In the genomic region with DNA sequence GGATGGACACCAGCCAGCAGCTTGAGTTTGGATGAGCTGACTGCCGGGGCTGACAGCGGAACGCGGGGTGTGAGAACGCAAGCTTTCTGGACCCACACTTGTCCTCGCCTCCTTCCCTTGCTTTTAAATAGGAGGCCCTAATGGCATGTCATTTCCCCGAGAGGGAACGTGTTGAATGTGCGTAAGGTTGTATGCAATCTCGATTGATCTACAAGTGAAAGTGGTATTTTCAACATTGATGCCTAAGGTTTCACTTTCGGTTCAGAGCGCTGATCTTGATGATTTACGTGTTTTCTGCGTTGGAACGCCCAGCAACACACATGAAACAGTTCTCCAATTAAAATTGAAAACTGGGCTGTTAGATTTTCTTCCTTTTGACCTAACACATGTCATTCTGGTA, we compare ENCODE assay signal across 8 mouse cellular contexts. TPM values are rescaled to one million over a fixed set of nuclear protein-coding genes. Genes with fewer than 3 reads are reported as not detected.
A peak's percentile ranks its signal among the peaks of the same experiment; 100 is the strongest.
DNase-seq lines count a peak whose midpoint lies in the region; ATAC-seq and TF ChIP-seq lines count a peak whose summit lies in the region.

No protein-coding gene starts in this region.

- no peaks in the 10 kb centered on the region for H3K9me3 ChIP-seq in ES-Bruce4 (replicated peaks; ENCODE audit: control insufficient read depth, insufficient read depth, low read length, poor library complexity, severe bottlenecking)
- no peaks in the 10 kb centered on the region for H3K9me3 ChIP-seq in intestine, embryonic 16.5 days (ENCODE audit: control insufficient read depth, low read length)

- peak overlapping the region; percentile 94 for H3K9ac ChIP-seq in ES-Bruce4 (ENCODE audit: low read depth, poor library complexity, severe bottlenecking)
- peak overlapping the region; percentile 77 for H3K9ac ChIP-seq in intestine, embryonic 16.5 days (ENCODE audit: low read depth, low read length)

- no peaks in the 10 kb centered on the region for H3K36me3 ChIP-seq in kidney, adult 2 months (ENCODE audit: control insufficient read depth, insufficient read depth, low read length)
- H3K36me3 ChIP-seq in ES-Bruce4 (ENCODE audit: control insufficient read depth, insufficient read depth, low read length, poor library complexity, severe bottlenecking), result peaks cover 12% of the 10 kb centered on the region
- H3K36me3 ChIP-seq in intestine, embryonic 16.5 days (ENCODE audit: control insufficient read depth, insufficient read depth, low read length), result peaks cover 6% of the 10 kb centered on the region; the same call in 1 of the 2 replicates

- TF ChIP-seq EP300 in ES-Bruce4 (IDR thresholded peaks at IDR 0.05; ENCODE audit: insufficient read depth, low read depth, low read length), result no peak

- H3K4me1 ChIP-seq in kidney, adult 2 months (ENCODE audit: control insufficient read depth, insufficient read depth, low read length), result peaks cover 5% of the 10 kb centered on the region; the same call in 1 of the 2 replicates
- no peaks in the 10 kb centered on the region for H3K4me1 ChIP-seq in ES-Bruce4 (ENCODE audit: control insufficient read depth, insufficient read depth, low read length)
- peaks cover 8% of the 10 kb centered on the region; the same call in 1 of the 2 replicates for H3K4me1 ChIP-seq in embryonic fibroblast, embryonic 13.5 days (ENCODE audit: control insufficient read depth, insufficient read depth, low read length)
- H3K4me1 ChIP-seq in intestine, embryonic 16.5 days (ENCODE audit: control insufficient read depth, insufficient read depth, low read length), result peaks cover 12% of the 10 kb centered on the region

- H3K27me3 ChIP-seq in kidney, adult 2 months (replicated peaks; ENCODE audit: control insufficient read depth, insufficient read depth, low read length), result no peaks in the 10 kb centered on the region
- no peaks in the 10 kb centered on the region for H3K27me3 ChIP-seq in ES-Bruce4 (ENCODE audit: control insufficient read depth, insufficient read depth, low read length, poor library complexity, severe bottlenecking)
- no peaks in the 10 kb centered on the region for H3K27me3 ChIP-seq in intestine, embryonic 16.5 days (replicated peaks; ENCODE audit: control insufficient read depth, insufficient read depth, low read length)

- no peak for TF ChIP-seq POLR2A in kidney, adult 2 months (IDR thresholded peaks at IDR 0.05; ENCODE audit: low read depth, low read length)
- no peak for TF ChIP-seq POLR2A in ES-Bruce4 (IDR thresholded peaks at IDR 0.05; ENCODE audit: insufficient read depth, low read length)
- TF ChIP-seq POLR2A in embryonic fibroblast, embryonic 13.5 days (IDR thresholded peaks at IDR 0.05; ENCODE audit: low read depth, low read length), result 0 out of 2 replicates have a peak, but pooled peaks have one; percentile 22

- peak overlapping the region; percentile 56 for H3K4me2 ChIP-seq in intestine, embryonic 16.5 days (ENCODE audit: low read depth, low read length)

- WGBS in kidney, adult 2 months, result under 1% methylated on average over 15 of the region's 15 CpGs
- 0% methylated on average over 15 of the region's 15 CpGs for WGBS in intestine, embryonic 16.5 days

- DNase-seq in kidney, adult 2 months, result no peak
- no peak for DNase-seq in kidney, adult 11 months
- no peak for DNase-seq in urinary bladder, adult 2 months (ENCODE audit: low spot score)
- DNase-seq in gastrocnemius, postnatal 4 days (ENCODE audit: low spot score in 2 of 2), result no peak

- H3K4me3 ChIP-seq in kidney, adult 2 months (ENCODE audit: insufficient read depth, low read depth, low read length), result peak overlapping the region; percentile 98
- H3K4me3 ChIP-seq in ES-Bruce4 (ENCODE audit: low read depth, low read length), result peak overlapping the region; percentile 98
- H3K4me3 ChIP-seq in embryonic fibroblast, embryonic 13.5 days (ENCODE audit: insufficient read depth, low read length), result peak overlapping the region; percentile 90
- H3K4me3 ChIP-seq in intestine, embryonic 16.5 days (ENCODE audit: low read length), result peak overlapping the region; percentile 98

- peak; percentile 13; the same call in 1 of the 2 replicates for ATAC-seq in intestine, embryonic 16.5 days
- 0 out of 2 replicates have a peak, but pooled peaks have one; percentile 28 for ATAC-seq in monocyte, adult 5-6 weeks (replicated peaks; ENCODE audit: insufficient number of reproducible peaks, low FRiP score, low TSS enrichment, poor library complexity, severe bottlenecking)

- peak overlapping the region; percentile 79 for H3K27ac ChIP-seq in kidney, adult 2 months (ENCODE audit: insufficient read depth, low read depth, low read length)
- H3K27ac ChIP-seq in ES-Bruce4 (ENCODE audit: insufficient read depth, low read length), result peak overlapping the region; percentile 79
- peak overlapping the region; percentile 75 for H3K27ac ChIP-seq in embryonic fibroblast, embryonic 13.5 days (ENCODE audit: insufficient read depth, low read length)
- peak overlapping the region; percentile 91 for H3K27ac ChIP-seq in intestine, embryonic 16.5 days (ENCODE audit: low read length)

- no peak for TF ChIP-seq CTCF in kidney, adult 2 months (conservative IDR thresholded peaks at IDR 0.05; ENCODE audit: insufficient read depth, insufficient read length, low read depth, low read length)
- TF ChIP-seq CTCF in ES-Bruce4 (IDR thresholded peaks at IDR 0.05; ENCODE audit: low read depth, low read length), result no peak
- TF ChIP-seq CTCF in embryonic fibroblast, embryonic 13.5 days (IDR thresholded peaks at IDR 0.05; ENCODE audit: borderline replicate concordance, insufficient read depth, low read length), result no peak

RNA-seq across cellular contexts. Expression of a gene that starts 0.8 kb away (rescaled TPM):
- polyA plus RNA-seq in kidney, adult 2 months (2012; rRNA removed), result 37.5 and 46.9 TPM in 2 replicates
- polyA plus RNA-seq in ES-Bruce4 (2011; ENCODE audit: insufficient read depth, insufficient read length, low read depth, missing spikeins), result 77.3 and 81.1 TPM in 2 replicates
- 42.9 and 49.5 TPM in 2 replicates for polyA plus RNA-seq in embryonic fibroblast, embryonic 13.5 days (2011; ENCODE audit: insufficient read length, low read depth, missing spikeins)
- polyA plus RNA-seq in intestine, embryonic 16.5 days (2015; fragmentation: Nextera tagmentation; extraction: Ambion mirVana), result 26.7 and 28.1 TPM in 2 replicates
- 108 to 119 TPM (median 113 TPM) in 3 replicates for total RNA-seq in monocyte, adult 5-6 weeks (2017)
- polyA plus RNA-seq in urinary bladder, adult 2 months (2012; rRNA removed), result 47.3 and 58.5 TPM in 2 replicates
- 10 to 100 TPM; 29.1 to 29.2 TPM for total RNA-seq in gastrocnemius, postnatal 4 days (2021)

RNA-seq across cellular contexts. Expression of a gene that starts 44.4 kb away (rescaled TPM):
- polyA plus RNA-seq in kidney, adult 2 months (2012; rRNA removed), result 7.0 and 8.6 TPM in 2 replicates
- 10.3 and 11.3 TPM in 2 replicates for polyA plus RNA-seq in ES-Bruce4 (2011; ENCODE audit: insufficient read depth, insufficient read length, low read depth, missing spikeins)
- polyA plus RNA-seq in embryonic fibroblast, embryonic 13.5 days (2011; ENCODE audit: insufficient read length, low read depth, missing spikeins), result 1.1 TPM in 1 of 2 replicates, not detected in the other
- 6.8 and 8.4 TPM in 2 replicates for polyA plus RNA-seq in intestine, embryonic 16.5 days (2015; fragmentation: Nextera tagmentation; extraction: Ambion mirVana)
- 0.21 to 1.6 TPM in 2 of 3 replicates, not detected in the other for total RNA-seq in monocyte, adult 5-6 weeks (2017)
- 0.62 and 0.98 TPM in 2 replicates for polyA plus RNA-seq in urinary bladder, adult 2 months (2012; rRNA removed)
- total RNA-seq in gastrocnemius, postnatal 4 days (2021), result 1 to 10 TPM; 2.1 to 2.3 TPM
